Mouse (Mus musculus): ENCODE data around the gene Olfr958. TPM values are rescaled to one million over a fixed set of nuclear protein-coding genes. Genes with fewer than 3 reads are reported as not detected.

The Olfr958 gene
- not detected for polyA plus RNA-seq (2014; fragmentation: Illumina TruSeq; extraction: RNeasy Lipid Tissue Mini Kit (QIAGEN cat#74804); ENCODE audit: low read depth, low replicate concordance)

GRCm38 (mm10) chr9:39553946-39554345 is at the start of gene Olfr958:
Olfr958 (minus strand) TSS chr9:39554054.

DNA sequence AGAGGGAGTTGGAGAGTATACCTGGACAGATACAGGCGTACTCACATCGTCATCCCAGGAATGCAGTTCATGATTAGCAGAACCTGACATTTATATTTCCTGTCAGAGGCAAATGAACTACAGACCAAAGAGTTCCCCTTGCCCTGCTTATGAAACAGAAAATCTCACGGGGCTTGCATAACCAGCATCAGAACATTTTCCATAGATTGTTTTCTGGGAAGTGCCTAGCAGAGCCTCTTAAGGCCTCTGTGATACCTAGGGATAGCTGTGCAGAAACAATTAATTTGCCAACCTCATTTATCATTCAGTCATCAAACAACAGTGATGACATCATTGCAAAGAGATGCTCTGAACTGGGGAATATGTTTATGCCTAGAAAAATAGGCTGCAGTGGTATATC is 21.6 kb upstream of the Olfr958 start, which contains the start of gene Olfr959:
Olfr959 (minus strand) TSS at position 101 of the 400 bp plus-strand sequence.

GRCm38 (mm10) chr9:39515531-39515930 is 38.3 kb downstream of the Olfr958 start, which contains the start of gene Olfr957:
Olfr957 (minus strand) TSS chr9:39515809.

Other genes with a start within 250 kb of the Olfr958 start
- gene Olfr948, start 228.0 kb downstream of the Olfr958 start, polyA plus RNA-seq (2014; fragmentation: Illumina TruSeq; extraction: RNeasy Lipid Tissue Mini Kit (QIAGEN cat#74804); ENCODE audit: low read depth, low replicate concordance), result not detected
- gene Olfr951, start 166.6 kb downstream of the Olfr958 start, polyA plus RNA-seq (2014; fragmentation: Illumina TruSeq; extraction: RNeasy Lipid Tissue Mini Kit (QIAGEN cat#74804); ENCODE audit: low read depth, low replicate concordance), result not detected
- not detected for gene Olfr952, start 126.9 kb downstream of the Olfr958 start, polyA plus RNA-seq (2014; fragmentation: Illumina TruSeq; extraction: RNeasy Lipid Tissue Mini Kit (QIAGEN cat#74804); ENCODE audit: low read depth, low replicate concordance)
- gene Olfr954, start 97.4 kb downstream of the Olfr958 start, polyA plus RNA-seq (2014; fragmentation: Illumina TruSeq; extraction: RNeasy Lipid Tissue Mini Kit (QIAGEN cat#74804); ENCODE audit: low read depth, low replicate concordance), result not detected
- gene Olfr955, start 82.1 kb downstream of the Olfr958 start, polyA plus RNA-seq (2014; fragmentation: Illumina TruSeq; extraction: RNeasy Lipid Tissue Mini Kit (QIAGEN cat#74804); ENCODE audit: low read depth, low replicate concordance), result not detected
- not detected for gene Olfr44, start 60.1 kb downstream of the Olfr958 start, polyA plus RNA-seq (2014; fragmentation: Illumina TruSeq; extraction: RNeasy Lipid Tissue Mini Kit (QIAGEN cat#74804); ENCODE audit: low read depth, low replicate concordance)
- gene Olfr957, start 38.2 kb downstream of the Olfr958 start, polyA plus RNA-seq (2014; fragmentation: Illumina TruSeq; extraction: RNeasy Lipid Tissue Mini Kit (QIAGEN cat#74804); ENCODE audit: low read depth, low replicate concordance), result not detected
- gene Olfr959, start 21.5 kb upstream of the Olfr958 start, polyA plus RNA-seq (2014; fragmentation: Illumina TruSeq; extraction: RNeasy Lipid Tissue Mini Kit (QIAGEN cat#74804); ENCODE audit: low read depth, low replicate concordance), result not detected
- 0.08 TPM for gene AW551984, start 50.3 kb upstream of the Olfr958 start, polyA plus RNA-seq (2014; fragmentation: Illumina TruSeq; extraction: RNeasy Lipid Tissue Mini Kit (QIAGEN cat#74804); ENCODE audit: low read depth, low replicate concordance)
- gene Olfr148, start 56.6 kb upstream of the Olfr958 start, polyA plus RNA-seq (2014; fragmentation: Illumina TruSeq; extraction: RNeasy Lipid Tissue Mini Kit (QIAGEN cat#74804); ENCODE audit: low read depth, low replicate concordance), result not detected
- not detected for gene Olfr960, start 67.3 kb upstream of the Olfr958 start, polyA plus RNA-seq (2014; fragmentation: Illumina TruSeq; extraction: RNeasy Lipid Tissue Mini Kit (QIAGEN cat#74804); ENCODE audit: low read depth, low replicate concordance)
- gene Olfr961, start 91.0 kb upstream of the Olfr958 start, polyA plus RNA-seq (2014; fragmentation: Illumina TruSeq; extraction: RNeasy Lipid Tissue Mini Kit (QIAGEN cat#74804); ENCODE audit: low read depth, low replicate concordance), result not detected
- gene Olfr963, start 113.2 kb upstream of the Olfr958 start, polyA plus RNA-seq (2014; fragmentation: Illumina TruSeq; extraction: RNeasy Lipid Tissue Mini Kit (QIAGEN cat#74804); ENCODE audit: low read depth, low replicate concordance), result not detected
- not detected for gene Olfr149, start 153.1 kb upstream of the Olfr958 start, polyA plus RNA-seq (2014; fragmentation: Illumina TruSeq; extraction: RNeasy Lipid Tissue Mini Kit (QIAGEN cat#74804); ENCODE audit: low read depth, low replicate concordance)
- gene Olfr965, start 157.3 kb upstream of the Olfr958 start, polyA plus RNA-seq (2014; fragmentation: Illumina TruSeq; extraction: RNeasy Lipid Tissue Mini Kit (QIAGEN cat#74804); ENCODE audit: low read depth, low replicate concordance), result not detected
- gene Olfr150, start 176.9 kb upstream of the Olfr958 start, polyA plus RNA-seq (2014; fragmentation: Illumina TruSeq; extraction: RNeasy Lipid Tissue Mini Kit (QIAGEN cat#74804); ENCODE audit: low read depth, low replicate concordance), result not detected
- not detected for gene Olfr967, start 192.2 kb upstream of the Olfr958 start, polyA plus RNA-seq (2014; fragmentation: Illumina TruSeq; extraction: RNeasy Lipid Tissue Mini Kit (QIAGEN cat#74804); ENCODE audit: low read depth, low replicate concordance)
- gene Olfr968, start 229.2 kb upstream of the Olfr958 start, polyA plus RNA-seq (2014; fragmentation: Illumina TruSeq; extraction: RNeasy Lipid Tissue Mini Kit (QIAGEN cat#74804); ENCODE audit: low read depth, low replicate concordance), result not detected
- not detected for gene Olfr969, start 236.9 kb upstream of the Olfr958 start, polyA plus RNA-seq (2014; fragmentation: Illumina TruSeq; extraction: RNeasy Lipid Tissue Mini Kit (QIAGEN cat#74804); ENCODE audit: low read depth, low replicate concordance)

All from testis, adult 10 weeks (tissue).